Mouse (Mus musculus) liver (tissue): ENCODE measurements around the gene Prdx6.

Experiments used
- DNase-seq: peaks from one replicate; pipeline ENCODE4 v3.0.0-alpha.2; 2020; ENCODE audit warnings: mixed read lengths

Prdx6 gene

DNA sequence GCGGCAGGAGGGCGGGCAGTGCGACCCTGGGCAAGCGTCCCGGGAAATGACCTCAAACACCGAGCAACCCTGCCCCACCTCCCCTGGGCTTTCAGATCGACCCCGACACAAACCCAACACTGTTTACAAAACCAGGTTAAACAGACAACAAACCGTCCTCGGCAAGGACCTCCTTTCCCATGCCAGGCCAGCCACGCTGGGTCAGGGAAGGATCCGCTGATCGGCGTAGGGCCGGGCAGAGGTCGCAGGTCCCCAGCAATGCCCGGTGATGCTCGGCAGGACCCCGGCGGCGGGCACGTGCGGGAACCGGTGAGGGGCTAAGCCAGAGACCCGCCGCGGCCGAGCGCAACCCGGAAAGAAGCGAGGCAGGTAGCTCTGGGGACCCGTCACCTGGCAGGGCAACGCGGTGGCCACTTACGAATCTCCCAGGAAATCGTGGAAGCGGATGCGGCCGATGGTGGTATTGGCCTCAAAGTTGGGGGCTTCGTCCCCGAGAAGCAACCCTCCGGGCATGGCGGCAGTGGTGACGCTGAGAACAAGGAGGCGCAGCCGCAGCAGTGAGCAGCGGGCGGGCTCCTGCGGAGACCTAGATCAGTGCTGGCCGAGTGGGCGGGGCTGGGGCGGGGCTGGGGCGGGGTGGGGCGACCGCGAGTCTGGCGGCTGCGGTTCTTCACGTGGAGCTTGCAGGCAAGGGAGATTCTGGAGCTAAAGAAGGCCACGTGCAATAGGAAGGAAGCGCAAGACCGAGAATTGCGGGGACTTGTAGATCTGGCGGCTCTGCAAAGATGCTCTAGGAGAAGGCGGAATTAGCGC is at the start of gene Prdx6:
TSS of gene Prdx6 (minus strand) at position 616 of the 813 bp plus-strand sequence.
- peak; percentile 95 for DNase-seq

DNA sequence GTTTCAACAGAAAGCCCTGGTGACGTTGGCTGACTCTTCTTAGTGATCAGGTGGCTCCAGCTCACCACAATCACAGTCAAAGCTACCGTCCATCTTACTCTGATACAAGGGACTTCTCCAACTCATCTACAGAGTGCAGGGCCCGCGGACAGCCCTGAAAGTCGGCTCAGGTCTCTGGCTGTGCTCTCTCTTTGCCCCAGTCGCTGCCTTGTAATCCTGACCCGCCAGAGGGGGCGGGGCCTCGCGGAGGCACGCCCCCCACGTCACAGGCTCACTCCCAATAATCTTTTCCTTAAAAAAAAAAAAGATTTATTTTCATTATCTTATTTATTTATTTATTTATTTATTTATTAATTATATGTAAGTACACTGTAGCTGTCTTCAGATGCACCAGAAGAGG is 37.2 kb upstream of the Prdx6 start:
- DNase-seq, result no peak

DNA sequence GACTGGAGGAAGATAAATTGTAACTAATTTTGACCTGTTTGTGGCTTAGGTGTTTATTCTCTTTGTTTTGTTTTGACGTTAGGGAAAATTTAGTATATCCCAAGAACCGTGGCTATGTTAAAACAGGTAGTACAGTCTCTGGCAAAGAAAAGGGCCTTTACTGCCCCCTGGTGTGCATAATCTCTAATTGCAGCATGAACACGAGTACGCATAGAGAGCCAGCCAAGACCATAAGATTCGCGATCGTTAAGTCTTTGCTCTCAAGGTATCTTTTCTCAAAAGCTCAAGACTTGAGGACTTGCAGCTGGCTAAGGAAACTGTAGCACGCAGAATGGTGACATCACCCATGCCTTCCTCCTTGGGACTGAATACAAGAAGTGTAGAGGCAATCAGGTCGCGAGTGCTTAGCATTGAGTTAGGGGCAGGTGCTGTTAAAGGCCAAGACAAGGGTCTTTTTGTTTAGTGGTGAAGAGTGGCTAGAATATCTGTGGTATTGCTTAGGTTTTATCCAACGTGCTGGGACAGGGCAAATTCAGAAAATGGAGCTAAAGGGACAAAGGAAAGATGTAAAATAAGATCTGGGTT is 35.8 kb upstream of the Prdx6 start:
- DNase-seq, result peak; percentile 70

DNA sequence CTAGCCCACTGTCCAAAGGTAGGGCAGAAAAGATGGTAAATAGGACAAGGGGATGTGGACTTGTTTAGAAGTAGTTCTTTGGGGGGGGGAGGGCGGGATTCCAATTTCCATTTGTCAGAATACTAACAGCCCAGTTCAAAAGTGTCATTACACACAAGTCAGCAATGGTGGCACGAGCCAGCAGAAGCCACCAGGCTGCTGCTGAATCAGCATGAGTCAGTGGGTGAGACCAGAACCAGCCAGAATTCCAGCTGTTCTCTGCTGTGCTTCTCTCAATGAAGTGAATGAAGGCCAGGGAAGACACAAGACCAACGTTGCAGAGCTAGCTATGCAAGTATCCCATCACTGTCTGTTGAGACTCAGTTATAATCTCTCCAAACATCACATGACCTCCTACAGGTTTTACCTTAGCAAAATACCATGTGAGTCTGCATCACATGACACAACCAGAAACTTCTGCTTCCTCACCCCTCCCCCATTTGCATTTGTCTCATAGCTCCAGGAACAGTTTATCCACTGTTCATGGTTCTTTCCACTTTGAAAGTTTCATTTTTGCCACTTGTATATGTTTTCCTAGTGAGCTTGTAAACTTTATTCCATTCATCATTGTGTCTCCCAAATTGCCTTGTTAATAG is 30.2 kb upstream of the Prdx6 start:
- peak; percentile 10 for DNase-seq

- no peak for DNase-seq
Measured at GRCm38 (mm10) chr1:161279244-161279908, 28.4 kb upstream of the Prdx6 start.

- DNase-seq, result no peak
Measured at GRCm38 (mm10) chr1:161273486-161273885, 22.5 kb upstream of the Prdx6 start.

DNA sequence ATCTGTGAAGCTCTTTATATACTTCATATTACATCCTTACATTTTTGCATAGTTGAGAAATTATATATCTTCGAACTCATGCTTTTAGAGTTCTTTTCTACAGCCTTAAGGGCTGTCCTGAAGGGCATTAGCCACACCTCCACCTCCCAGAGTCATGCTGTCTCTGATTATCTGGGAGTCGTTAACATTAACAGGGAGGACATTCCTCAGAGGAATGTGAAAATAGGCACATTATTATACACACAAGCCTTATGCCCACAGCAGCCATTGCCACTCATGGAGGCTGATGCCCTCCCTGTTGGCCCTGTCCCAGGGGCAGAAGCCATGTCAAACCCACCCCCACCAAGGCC is 20.4 kb upstream of the Prdx6 start:
- no peak for DNase-seq

DNA sequence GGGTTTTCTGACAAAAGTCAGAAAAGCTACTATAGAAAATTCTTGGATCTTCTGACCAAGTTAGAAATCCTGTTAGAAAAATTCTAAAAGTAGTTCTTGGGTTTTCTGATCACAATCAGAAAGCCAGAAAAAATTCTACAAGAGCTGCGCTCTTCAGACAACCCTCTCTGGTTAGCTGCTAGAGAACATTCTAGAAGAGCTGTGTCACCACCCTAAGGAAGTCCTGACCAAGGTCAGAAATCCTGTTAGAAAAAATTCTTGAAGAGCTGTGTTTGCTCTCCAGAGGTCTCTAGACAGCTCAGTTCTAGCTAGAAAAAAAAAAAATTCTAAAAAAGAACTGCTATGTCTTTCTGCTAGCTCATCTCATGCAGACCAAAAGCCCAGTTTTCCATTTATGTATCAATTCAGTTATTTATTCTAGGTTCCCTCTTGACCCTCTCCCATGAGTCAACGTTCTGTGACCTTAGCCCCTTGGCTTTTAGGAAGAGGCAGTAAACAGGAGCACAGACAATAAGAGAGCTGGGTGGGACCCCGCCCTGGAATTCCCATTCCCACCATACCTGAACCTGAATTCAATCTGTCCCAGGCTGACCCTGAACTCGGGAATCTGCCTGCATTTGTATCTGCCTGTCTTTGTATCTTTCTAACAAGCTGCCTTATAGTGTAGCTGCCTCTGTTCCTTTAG is 19.9 kb upstream of the Prdx6 start:
- DNase-seq, result no peak

DNA sequence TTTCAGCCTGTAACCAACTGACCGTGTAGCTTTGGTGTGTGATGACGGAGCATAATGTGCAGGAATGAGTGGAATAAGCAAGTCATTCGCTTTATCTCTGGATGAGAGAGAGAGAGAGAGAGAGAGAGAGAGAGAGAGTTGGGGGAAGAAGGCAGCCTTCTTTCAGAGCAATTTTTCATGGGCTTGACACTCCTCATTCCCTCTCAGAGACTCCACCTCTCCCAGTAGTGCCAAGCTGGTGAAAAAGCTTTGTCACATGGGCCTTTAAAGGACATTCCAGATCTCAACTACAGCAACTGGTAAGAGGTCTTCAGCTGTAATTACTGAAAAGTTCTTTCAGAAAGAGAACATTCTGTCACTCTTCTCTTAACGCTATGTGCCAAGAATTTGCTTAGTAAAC is 18.3 kb upstream of the Prdx6 start:
- DNase-seq, result peak; percentile 22

- peak; percentile 69 for DNase-seq
Measured at GRCm38 (mm10) chr1:161268884-161269283, 17.9 kb upstream of the Prdx6 start.

GRCm38 (mm10) chr1:161268116-161268515 is 17.1 kb upstream of the Prdx6 start:
- peak; percentile 25 for DNase-seq

DNA sequence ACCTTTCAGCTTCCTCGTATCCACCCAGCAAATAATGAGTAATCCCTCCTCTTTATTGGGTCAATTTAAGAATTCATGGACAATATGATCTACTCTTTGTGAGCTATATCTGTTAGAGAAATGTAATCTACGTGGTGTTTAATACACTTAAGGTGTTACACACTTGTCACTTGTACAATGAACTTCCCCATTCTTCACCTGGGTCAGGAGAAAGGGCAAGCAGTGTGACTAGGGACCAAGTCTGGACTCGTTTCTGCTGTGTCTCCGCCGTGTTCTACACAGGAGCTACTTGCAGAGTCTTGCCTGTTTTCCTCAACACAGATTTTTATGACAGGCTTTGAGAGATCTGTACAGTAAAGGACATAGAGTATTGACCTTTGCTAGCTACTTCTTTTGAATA is 13.9 kb upstream of the Prdx6 start:
- no peak for DNase-seq

DNA sequence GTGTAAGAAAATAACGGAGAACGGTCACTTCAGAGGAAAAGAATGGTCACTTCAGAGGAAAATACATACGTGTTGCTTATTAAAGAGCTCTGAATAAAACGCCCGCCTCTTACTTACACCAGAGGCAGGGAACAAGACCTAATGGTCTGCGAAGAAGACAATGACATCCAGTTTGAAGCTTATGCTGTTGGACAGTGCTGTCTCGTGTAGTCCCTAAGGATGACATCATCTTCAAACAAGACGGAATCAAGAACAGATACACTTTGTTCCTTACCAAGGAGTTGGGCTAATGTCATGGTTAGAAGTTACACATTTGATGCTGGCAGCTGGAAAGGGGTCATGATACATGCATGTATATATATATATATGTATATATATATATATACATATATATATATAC is 12.6 kb upstream of the Prdx6 start:
- no peak for DNase-seq

DNA sequence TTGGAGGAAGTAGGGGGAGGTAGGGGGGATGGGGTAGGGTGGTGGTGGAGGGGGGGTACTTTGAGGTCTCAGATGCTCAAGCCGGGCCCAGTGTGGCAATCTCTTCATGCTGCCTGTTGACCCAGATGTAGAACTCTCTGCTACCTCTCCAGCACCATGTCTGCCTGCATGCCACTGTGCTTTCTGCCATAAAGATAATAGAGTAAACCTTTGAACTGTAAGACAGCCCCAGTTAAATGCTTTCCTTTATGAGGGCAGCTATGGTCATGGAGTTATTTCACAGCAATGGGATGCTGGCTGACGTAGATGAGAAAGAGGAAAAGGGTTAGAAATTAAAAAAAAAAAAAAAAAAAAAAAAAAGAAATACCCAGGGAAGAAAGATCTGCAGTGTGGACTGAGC is 11.5 kb upstream of the Prdx6 start:
- no peak for DNase-seq

- DNase-seq, result no peak
Measured at GRCm38 (mm10) chr1:161260761-161261160, 9.7 kb upstream of the Prdx6 start.

DNA sequence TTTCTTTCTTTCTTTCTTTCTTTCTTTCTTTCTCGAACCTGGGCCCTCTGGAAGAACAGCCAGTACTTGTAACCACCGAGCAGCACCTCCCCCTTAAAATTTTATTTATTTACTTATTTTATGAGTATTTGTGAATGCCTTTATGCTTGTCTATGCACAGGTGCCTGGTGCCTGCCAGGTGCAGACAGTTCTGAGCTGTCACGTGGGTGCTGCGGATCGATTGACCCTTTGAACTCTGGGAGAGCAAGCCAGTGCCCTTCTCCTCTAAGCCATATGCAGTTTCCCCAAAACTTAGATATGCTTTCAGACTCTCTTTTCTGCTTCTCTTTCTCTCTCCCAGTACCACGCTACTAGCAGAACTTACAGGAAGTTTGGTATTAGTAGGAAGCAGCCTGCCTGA is 8.1 kb upstream of the Prdx6 start:
- DNase-seq, result peak; percentile 47

- no peak for DNase-seq
Measured at GRCm38 (mm10) chr1:161258331-161258730, 7.3 kb upstream of the Prdx6 start.

DNA sequence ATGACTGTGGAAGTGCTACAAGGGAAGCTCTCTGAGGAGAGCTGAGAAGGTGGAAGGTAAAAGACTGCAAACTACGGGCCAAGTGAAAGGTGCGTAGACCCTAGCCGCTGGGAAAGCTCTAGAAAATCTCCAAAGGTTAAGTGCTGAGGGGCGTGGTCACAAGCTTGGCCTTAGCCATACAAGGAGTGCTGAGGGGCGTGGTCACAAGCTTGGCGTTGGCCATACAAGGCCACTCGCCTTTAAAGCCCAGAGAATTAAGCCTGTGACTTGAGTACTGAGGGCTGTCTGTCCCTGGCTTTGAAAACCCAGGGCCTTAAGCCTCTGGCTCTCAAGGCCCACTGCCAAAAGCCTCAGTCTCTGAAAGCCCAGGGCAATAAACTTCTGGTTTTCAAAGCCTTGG is 5.9 kb upstream of the Prdx6 start:
- DNase-seq, result peak; percentile 64

DNA sequence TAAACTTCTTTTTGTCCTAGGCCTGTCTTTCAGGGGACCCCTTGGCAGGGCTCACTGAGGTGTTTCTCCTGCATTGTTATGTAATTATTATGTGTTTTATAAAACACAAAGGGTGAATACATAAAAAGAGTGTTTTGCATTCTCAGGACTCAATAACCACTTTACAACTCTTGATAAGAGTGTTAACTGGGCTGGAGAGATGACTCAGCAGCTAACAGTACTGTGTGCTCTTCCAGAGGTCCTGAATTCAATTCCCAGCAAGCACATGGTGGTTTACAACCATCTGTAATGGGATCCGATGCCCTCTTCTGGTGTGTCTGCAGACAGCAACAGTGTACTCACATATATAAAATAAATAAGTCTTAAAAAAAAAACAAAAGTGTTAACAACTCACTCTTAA is 3.3 kb upstream of the Prdx6 start:
- DNase-seq, result peak; percentile 19

- DNase-seq, result no peak
Measured at GRCm38 (mm10) chr1:161252901-161253300, 1.9 kb upstream of the Prdx6 start.

GRCm38 (mm10) chr1:161252365-161252764 is 1.3 kb upstream of the Prdx6 start:
- DNase-seq, result peak; percentile 69

DNA sequence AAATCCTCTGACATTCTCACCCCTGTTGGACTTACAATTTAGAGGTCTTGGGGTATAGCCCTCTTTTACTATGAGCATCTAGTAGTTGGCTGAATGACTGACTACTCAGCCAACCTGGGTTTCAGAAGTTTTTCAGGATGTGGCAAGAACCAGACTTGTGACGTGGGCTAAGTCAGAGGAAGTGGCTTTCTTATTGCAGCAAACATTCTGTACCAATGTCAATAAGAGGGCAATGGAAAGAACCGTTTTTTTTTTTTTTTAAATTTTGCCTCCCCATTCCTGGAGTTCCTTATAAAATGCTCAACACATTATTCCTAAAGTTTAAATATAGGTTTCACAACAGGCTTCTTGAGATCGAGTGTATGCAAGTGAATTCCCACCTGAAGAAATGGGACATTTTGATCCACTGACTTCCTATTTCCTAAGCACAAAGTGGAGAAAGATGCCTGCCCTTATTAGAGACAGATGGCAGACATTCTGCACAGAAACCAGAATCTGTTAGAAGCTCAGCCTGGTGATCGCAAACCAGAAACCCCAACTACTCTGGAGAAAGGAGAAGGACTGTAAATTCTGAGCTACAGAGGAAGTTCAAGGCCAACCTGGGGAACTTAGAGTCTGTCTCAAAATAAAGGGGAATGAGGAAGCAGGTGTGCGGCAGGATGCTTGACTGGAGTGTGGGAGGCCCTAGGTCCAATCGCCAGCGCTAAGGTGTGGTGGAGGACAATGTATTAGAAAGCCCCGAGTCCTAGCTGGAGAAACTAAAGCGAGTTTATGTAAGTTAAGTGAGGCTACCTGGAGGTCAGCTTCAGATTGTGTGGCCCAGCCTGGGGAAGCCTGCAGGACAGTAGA is 622 bp upstream of the Prdx6 start:
- no peak for DNase-seq
